Mouse (Mus musculus) G1E (cell line): ENCODE data around the gene Bcl10. TPM values are rescaled to one million over a fixed set of nuclear protein-coding genes. Genes with fewer than 3 reads are reported as not detected.

Experiments
- ATAC-seq: 2 replicates; pipeline ENCODE4 v1.8.0; 2016; ENCODE audit warnings: mild to moderate bottlenecking; ENCODE audit not compliant: insufficient number of reproducible peaks, poor library complexity, low FRiP score, severe bottlenecking; ENCODE audit errors: extremely low read depth
- DNase-seq: peaks from one replicate; pipeline ENCODE4 v3.0.0; 2012; ENCODE audit warnings: low spot score
- H3K27me3 ChIP-seq: 2 replicates; pipeline ENCODE4 v1.6.1; 2012; ENCODE audit warnings: mild to moderate bottlenecking, low read length, inconsistent platforms; ENCODE audit not compliant: insufficient read depth
- H3K36me3 ChIP-seq: replicated peaks from 2 replicates; pipeline ENCODE3; 2012; ENCODE audit warnings: mild to moderate bottlenecking, inconsistent platforms
- H3K4me1 ChIP-seq: 2 replicates; pipeline ENCODE4 v1.6.1; 2012; ENCODE audit warnings: low read depth, low read length, inconsistent platforms, mixed read lengths; ENCODE audit not compliant: insufficient read depth
- H3K4me3 ChIP-seq: 2 replicates; pipeline ENCODE4 v1.5.1; 2012; ENCODE audit warnings: low read depth, mild to moderate bottlenecking, inconsistent platforms, low read length, moderate library complexity, mixed read lengths
- H3K9me3 ChIP-seq: replicated peaks from 2 replicates; pipeline ENCODE4 v1.6.1; 2012; ENCODE audit warnings: inconsistent platforms
- CTCF ChIP-seq: IDR thresholded peaks from 2 replicates; pipeline ENCODE4 v1.5.1; 2012; ENCODE audit warnings: low read depth, low read length, inconsistent platforms, mixed read lengths
- GATA1 ChIP-seq: IDR thresholded peaks from 2 replicates; pipeline ENCODE4 v1.6.1; 2012; ENCODE audit warnings: borderline replicate concordance, low read length, inconsistent platforms, mixed read lengths
- GATA2 ChIP-seq: IDR thresholded peaks from 2 replicates; pipeline ENCODE4 v1.6.1; 2012; ENCODE audit warnings: low read depth, low read length, inconsistent platforms, borderline replicate concordance
- POLR2AphosphoS5 ChIP-seq: IDR thresholded peaks from 2 replicates; pipeline ENCODE4 v1.6.1; 2012; ENCODE audit warnings: low read depth, low read length, inconsistent platforms; ENCODE audit not compliant: insufficient replicate concordance
- TAL1 ChIP-seq: conservative IDR thresholded peaks from 2 replicates; pipeline ENCODE4 v1.6.1; 2012; ENCODE audit warnings: low read depth, low read length, inconsistent platforms, mixed read lengths
- polyA plus RNA-seq: library from polyadenylated mRNA; stranded (reverse); fragments of >175 nt; gene quantifications from 2 replicates; pipeline ENCODE4 v1.2.3, GENCODE M21; 2012
- total RNA-seq, 2 experiments: library from RNA; stranded (forward) in 1 of 2; stranded (reverse) in 1 of 2; fragments of 200-1000 nt in 1 of 2; fragments of >200 nt in 1 of 2; fragmentation: Nextera tagmentation in 1 of 2; gene quantifications; 2 replicates each; pipeline ENCODE4 v1.2.3; 2014 to 2017

Bcl10 gene
- total and polyA plus RNA-seq, 3 experiments = 24.4 to 53.9 (median 42.4) TPM

DNA sequence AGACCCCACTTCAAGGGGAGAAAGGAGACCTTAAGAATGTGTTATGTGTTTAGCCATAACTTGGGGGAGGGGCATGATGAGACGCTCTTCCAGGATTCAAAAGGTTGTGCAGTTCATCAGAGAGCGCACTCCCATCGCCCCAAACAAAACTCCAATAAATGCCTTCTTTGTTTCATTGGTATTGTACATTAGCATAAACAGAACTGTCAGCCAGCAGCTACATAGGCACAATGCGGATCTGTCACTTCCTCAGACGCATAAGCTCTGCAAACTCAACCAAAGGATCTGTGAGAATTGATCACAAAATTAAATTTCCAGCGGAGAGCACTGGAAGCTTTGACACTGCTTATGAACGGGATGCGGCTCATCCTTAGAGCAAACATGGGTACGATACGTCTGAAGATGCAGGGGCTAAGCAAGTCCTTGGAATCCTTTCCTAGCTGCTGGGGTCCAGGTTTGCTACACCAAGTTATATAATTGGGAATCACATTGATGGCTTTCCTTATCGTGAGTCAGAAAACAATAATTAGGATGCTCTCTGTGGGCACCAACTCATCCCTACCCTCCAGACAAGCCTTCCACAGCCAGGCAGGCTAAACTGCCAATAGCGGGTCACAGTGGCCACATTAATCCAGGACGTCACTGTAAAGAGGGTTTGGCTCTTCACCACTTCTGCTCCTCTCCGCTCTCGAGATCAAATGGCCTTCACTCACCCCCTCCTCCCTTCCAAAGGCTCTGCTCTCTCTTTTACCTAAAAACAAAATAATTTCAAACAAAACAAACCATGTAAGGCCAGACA lies 40.3 kb upstream of the Bcl10 start:
- Histone ChIP-seq H3K4me1 (no peaks in the 10 kb centered on the region), H3K27me3 (no peaks in the 10 kb centered on the region), H3K4me3 (no peak overlapping the region), H3K9me3 (no peaks in the 10 kb centered on the region), H3K36me3 (no peaks in the 10 kb centered on the region)
- no peak for ATAC-seq
- no peak for DNase-seq
- TF ChIP-seq CTCF (no peak), GATA2 (no peak), POLR2AphosphoS5 (no peak), TAL1 (no peak)

GRCm38 (mm10) chr3:145883233-145883632 lies 39.4 kb upstream of the Bcl10 start:
- no peak for ATAC-seq

DNA sequence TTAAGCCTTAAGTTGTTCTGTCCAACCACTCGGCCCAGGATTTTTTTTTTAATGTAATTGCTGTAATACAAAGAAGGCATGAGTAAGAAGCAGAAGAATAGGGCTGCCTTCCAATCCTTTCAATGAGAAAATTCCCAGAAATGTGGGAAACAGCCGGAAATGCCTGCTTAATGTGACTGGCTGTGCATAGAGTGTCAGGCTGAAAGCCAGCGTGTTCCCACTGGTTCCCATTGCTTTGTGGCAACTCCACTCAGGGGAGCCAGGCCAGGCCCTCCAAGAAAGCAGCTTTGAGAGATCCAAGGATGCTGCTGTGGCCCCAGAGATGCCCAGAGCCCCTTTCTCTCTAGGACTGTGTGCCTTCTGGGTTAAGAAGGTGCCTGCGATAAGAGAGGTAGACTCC lies 37.2 kb upstream of the Bcl10 start:
- ATAC-seq (no peak), DNase-seq (no peak)
- no peaks in the 10 kb centered on the region for H3K27me3 ChIP-seq
- H3K9me3 ChIP-seq = no peaks in the 10 kb centered on the region
- H3K4me3 ChIP-seq = no peak overlapping the region
- H3K4me1 ChIP-seq = no peaks in the 10 kb centered on the region
- H3K36me3 ChIP-seq = no peaks in the 10 kb centered on the region
- TF ChIP-seq TAL1 (no peak), POLR2AphosphoS5 (no peak), GATA2 (no peak), CTCF (no peak), GATA1 (no peak)

More at GRCm38 (mm10) chr3:145883233-145883632, 39.4 kb upstream of the Bcl10 start:
- Histone ChIP-seq H3K4me1 (no peaks in the 10 kb centered on the region), H3K4me3 (no peak overlapping the region), H3K9me3 (no peaks in the 10 kb centered on the region), H3K27me3 (no peaks in the 10 kb centered on the region), H3K36me3 (no peaks in the 10 kb centered on the region)
- DNase-seq = no peak
- TF ChIP-seq GATA1 (no peak), TAL1 (no peak), POLR2AphosphoS5 (no peak), CTCF (no peak)

- no peaks in the 10 kb centered on the region for H3K36me3 ChIP-seq
- DNase-seq (no peak), ATAC-seq (no peak)
- H3K27me3 ChIP-seq = no peaks in the 10 kb centered on the region
- H3K4me1 ChIP-seq = no peaks in the 10 kb centered on the region
- no peaks in the 10 kb centered on the region for H3K9me3 ChIP-seq
- no peak overlapping the region for H3K4me3 ChIP-seq
- TF ChIP-seq GATA1 (no peak), GATA2 (no peak), TAL1 (no peak), CTCF (no peak), POLR2AphosphoS5 (no peak)
Observed at GRCm38 (mm10) chr3:145885851-145886464, 36.6 kb upstream of the Bcl10 start.

GRCm38 (mm10) chr3:145887430-145887971 lies 35.1 kb upstream of the Bcl10 start:
- no peaks in the 10 kb centered on the region for H3K9me3 ChIP-seq
- TF ChIP-seq CTCF (no peak), POLR2AphosphoS5 (no peak), TAL1 (no peak)
- no peak for ATAC-seq
- H3K36me3 ChIP-seq = no peaks in the 10 kb centered on the region
- no peak for DNase-seq
- H3K27me3 ChIP-seq = no peaks in the 10 kb centered on the region
- no peak overlapping the region for H3K4me3 ChIP-seq
- H3K4me1 ChIP-seq = no peaks in the 10 kb centered on the region

GRCm38 (mm10) chr3:145890346-145891132 lies 32.1 kb upstream of the Bcl10 start:
- DNase-seq = no peak
- Histone ChIP-seq H3K27me3 (no peaks in the 10 kb centered on the region), H3K4me1 (no peaks in the 10 kb centered on the region), H3K9me3 (no peaks in the 10 kb centered on the region), H3K36me3 (no peaks in the 10 kb centered on the region), H3K4me3 (no peak overlapping the region)
- TF ChIP-seq POLR2AphosphoS5 = no peak
- no peak for TF ChIP-seq GATA2
- no peak for TF ChIP-seq TAL1
- TF ChIP-seq CTCF = no peak
- no peak for TF ChIP-seq GATA1
- ATAC-seq = no peak

DNA sequence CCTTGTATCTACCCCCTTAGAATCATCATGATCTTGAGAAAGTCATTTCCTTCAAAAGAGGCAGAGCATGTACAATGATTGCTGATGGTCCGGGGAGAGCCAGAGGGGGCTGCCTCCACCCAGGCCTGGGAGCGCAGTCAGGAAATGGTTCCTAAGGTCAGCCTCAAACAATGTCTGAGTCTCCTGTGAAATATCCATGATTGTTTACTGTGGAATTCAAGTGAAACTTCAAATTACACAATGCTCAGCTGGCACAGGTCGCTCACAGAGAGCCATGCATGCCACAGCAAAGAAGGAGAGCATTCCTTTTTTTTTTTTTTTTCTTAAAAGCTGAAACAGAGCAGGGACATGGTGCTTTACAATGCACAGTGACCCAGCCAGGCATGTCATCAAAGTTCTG lies 30.2 kb upstream of the Bcl10 start:
- Histone ChIP-seq H3K36me3 (no peaks in the 10 kb centered on the region), H3K4me1 (no peaks in the 10 kb centered on the region), H3K9me3 (no peaks in the 10 kb centered on the region), H3K27me3 (no peaks in the 10 kb centered on the region), H3K4me3 (no peak overlapping the region)
- ATAC-seq (no peak), DNase-seq (no peak)
- TF ChIP-seq POLR2AphosphoS5 (no peak), GATA1 (no peak), GATA2 (no peak)
